Mouse (Mus musculus) cortical plate, adult 2 months (tissue): ENCODE data around the gene Taar7e.

ENCODE experiments used
- CTCF ChIP-seq: fragments of 200-500 bp; IDR thresholded peaks from 2 replicates; pipeline ENCODE4 v1.5.1; 2011; ENCODE audit warnings: mild to moderate bottlenecking, control low read depth, low read length; ENCODE audit not compliant: insufficient read depth; ENCODE audit errors: extremely low read depth
- POLR2A ChIP-seq: fragments of 200-500 bp; IDR thresholded peaks from 2 replicates; pipeline ENCODE4 v1.6.1; 2011; ENCODE audit warnings: mild to moderate bottlenecking, low read length, control low read depth; ENCODE audit not compliant: insufficient read depth; ENCODE audit errors: extremely low read depth

GRCm38 (mm10) chr10:24049210-24049609, 11.8 kb downstream of the Taar7e start, which contains the start of gene Taar7f:
- no peak for TF ChIP-seq POLR2A
- no peak for TF ChIP-seq CTCF
